Mouse (Mus musculus): ENCODE data around the gene Tex10.
"Not testable (repeated sequence)": the region's sequence is repeated elsewhere in the genome, so short reads cannot be mapped to it uniquely, and the experiment has no call there.

Gene Tex10

GRCm38 (mm10) chr4:48472792-48473650 is at the start of gene Tex10:
Tex10 (minus strand) TSS chr4:48473459.
- peak; percentile 97 for DNase-seq

GRCm38 (mm10) chr4:48510861-48511260 is 37.6 kb upstream of the Tex10 start:
- DNase-seq: no peak

- DNase-seq: no peak
These were observed 19.3 kb upstream of the Tex10 start for GRCm38 (mm10) chr4:48492510-48492909.

GRCm38 (mm10) chr4:48491290-48491743 is 18.1 kb upstream of the Tex10 start:
- DNase-seq: peak; percentile 77

GRCm38 (mm10) chr4:48488916-48489315 is 15.7 kb upstream of the Tex10 start:
- no peak for DNase-seq

- peak; percentile 55 for DNase-seq
These were observed 8.0 kb upstream of the Tex10 start for GRCm38 (mm10) chr4:48481287-48481686.

GRCm38 (mm10) chr4:48473651-48474011 is 372 bp upstream of the Tex10 start:
- DNase-seq: no peak

GRCm38 (mm10) chr4:48472052-48472791 is 1.0 kb downstream of the Tex10 start:
- DNase-seq: no peak

- DNase-seq: no peak
These were observed 2.3 kb downstream of the Tex10 start for GRCm38 (mm10) chr4:48470977-48471376.

- no peak for DNase-seq
These were observed 12.2 kb downstream of the Tex10 start for GRCm38 (mm10) chr4:48461060-48461459.

GRCm38 (mm10) chr4:48458436-48458835 is 14.8 kb downstream of the Tex10 start:
- DNase-seq: no peak

- peak; percentile 16 for DNase-seq
These were observed 19.0 kb downstream of the Tex10 start for GRCm38 (mm10) chr4:48454106-48454773.

GRCm38 (mm10) chr4:48428054-48428453 is 45.2 kb downstream of the Tex10 start:
- no peak for DNase-seq

GRCm38 (mm10) chr4:48427413-48427812 is 45.8 kb downstream of the Tex10 start:
- no peak for DNase-seq

- no peak for DNase-seq
These were observed 49.5 kb downstream of the Tex10 start for GRCm38 (mm10) chr4:48423738-48424137.

GRCm38 (mm10) chr4:48422633-48423032 is 50.6 kb downstream of the Tex10 start:
- DNase-seq: no peak

- no peak for DNase-seq
These were observed 54.3 kb downstream of the Tex10 start for GRCm38 (mm10) chr4:48418831-48419468.

GRCm38 (mm10) chr4:48415838-48416335 is 57.4 kb downstream of the Tex10 start:
- no peak for DNase-seq

GRCm38 (mm10) chr4:48413473-48413872 is 59.8 kb downstream of the Tex10 start:
- DNase-seq: no peak

GRCm38 (mm10) chr4:48407350-48408039 is 65.8 kb downstream of the Tex10 start:
- DNase-seq: peak; percentile 61

- DNase-seq: not testable (repeated sequence)
These were observed 67.4 kb downstream of the Tex10 start for GRCm38 (mm10) chr4:48405724-48406491.
